28 mouse cellular contexts compared by ENCODE assay signal in genomic region chr14:60830096-60830495, GRCm38 (mm10). TPM values are rescaled to one million over a fixed set of nuclear protein-coding genes. Genes with fewer than 3 reads are reported as not detected.
DNase-seq lines count a peak whose midpoint lies in the region; ATAC-seq and TF ChIP-seq lines count a peak whose summit lies in the region.
"Had no signal": no experiment of that assay in that cellular context is flagged by ENCODE, and none has a peak within 500 bp of the region (broad histone marks: within the 10 kb centered on the region; RNA-seq: fewer than 3 reads in every experiment).

No protein-coding gene starts in this region.

- H3K27ac ChIP-seq in heart, embryonic 11.5 days (ENCODE audit: low read depth, low read length), result no peak overlapping the region
- H3K27ac ChIP-seq in spleen, adult 2 months (ENCODE audit: insufficient read depth, low read length), result 0 out of 2 replicates have a peak overlapping the region, but pooled peaks have one; percentile 25
- H3K27ac ChIP-seq: forebrain, embryonic 10.5 days; forebrain, embryonic 13.5 days; heart, embryonic 15.5 days; hindbrain, embryonic 10.5 days; hindbrain, embryonic 13.5 days; intestine, embryonic 15.5 days had no signal

- H3K9me3 ChIP-seq in heart, embryonic 11.5 days (replicated peaks; ENCODE audit: control insufficient read depth, low read length), result 0 out of 2 replicates have a peak, but pooled peaks cover 2% of the 10 kb centered on the region
- H3K9me3 ChIP-seq: heart, embryonic 15.5 days; intestine, embryonic 15.5 days had no signal

- H3K4me2 ChIP-seq in heart, embryonic 11.5 days, result no peak overlapping the region
- H3K4me2 ChIP-seq: forebrain, embryonic 13.5 days; heart, embryonic 15.5 days; hindbrain, embryonic 13.5 days; intestine, embryonic 15.5 days had no signal

- TF ChIP-seq POLR2A in spleen, adult 2 months (IDR thresholded peaks at IDR 0.05; ENCODE audit: low read depth, low read length), result no peak

- peak; percentile 43 for DNase-seq in heart, adult 11 months
- DNase-seq in spleen, adult 2 months (ENCODE audit: low read depth in 1 of 2, low spot score in 2 of 2), result no peak
- no peak for DNase-seq in spleen, postnatal 10 days (ENCODE audit: low spot score in 2 of 2)
- peak; percentile 12 for DNase-seq in splenic B cell, adult 2 months (ENCODE audit: low read depth, low spot score)
- no peak for DNase-seq in cerebellum, adult 8-10 months
- DNase-seq: adrenal gland, adult 2 months; adrenal gland, postnatal 14 days; B cell, adult 2 months; cerebellum, adult 11 months; cerebellum, adult 2 months; cerebellum, postnatal 10 days; cerebellum, postnatal 36 days; gastrocnemius, postnatal 10 days; gastrocnemius, postnatal 36 days; heart, adult 18-20 months; heart, postnatal 10 days; heart, postnatal 36 days had no signal

- peaks cover 10% of the 10 kb centered on the region; the same call in 1 of the 2 replicates for H3K36me3 ChIP-seq in heart, embryonic 11.5 days (ENCODE audit: control insufficient read depth, insufficient read depth, low read length)
- peaks cover 10% of the 10 kb centered on the region for H3K36me3 ChIP-seq in spleen, adult 2 months (ENCODE audit: control insufficient read depth, insufficient read depth, low read length)
- no peaks in the 10 kb centered on the region for H3K36me3 ChIP-seq in splenic B cell, adult 2 months (ENCODE audit: control insufficient read depth, insufficient read depth, low read length, poor library complexity, severe bottlenecking)

- H3K27me3 ChIP-seq in heart, embryonic 11.5 days (ENCODE audit: control insufficient read depth, insufficient read depth, low read length), result no peaks in the 10 kb centered on the region
- H3K27me3 ChIP-seq in spleen, adult 2 months (ENCODE audit: control insufficient read depth, insufficient read depth, low read length), result no peaks in the 10 kb centered on the region
- no peaks in the 10 kb centered on the region for H3K27me3 ChIP-seq in splenic B cell, adult 2 months (ENCODE audit: control insufficient read depth, insufficient read depth, low read length, poor library complexity, severe bottlenecking)
- H3K27me3 ChIP-seq: CH12.LX; forebrain, embryonic 13.5 days; heart, embryonic 15.5 days; hindbrain, embryonic 13.5 days; intestine, embryonic 15.5 days; Patski had no signal

- H3K4me3 ChIP-seq in heart, embryonic 11.5 days (ENCODE audit: low read depth, low read length), result no peak overlapping the region
- H3K4me3 ChIP-seq in spleen, adult 2 months (ENCODE audit: extremely low read depth, insufficient read depth, insufficient read length), result no peak overlapping the region
- H3K4me3 ChIP-seq: forebrain, embryonic 10.5 days; forebrain, embryonic 13.5 days; heart, embryonic 15.5 days; hindbrain, embryonic 10.5 days; hindbrain, embryonic 13.5 days; intestine, embryonic 15.5 days had no signal

- WGBS in heart, embryonic 11.5 days (ENCODE audit: insufficient replicate concordance), result 89% methylated on average over 2 of the region's 2 CpGs
- 85% methylated on average over 2 of the region's 2 CpGs for WGBS in spleen, adult 2 months

- no peak overlapping the region for H3K9ac ChIP-seq in heart, embryonic 11.5 days (ENCODE audit: low read depth, low read length)
- H3K9ac ChIP-seq: forebrain, embryonic 13.5 days; heart, embryonic 15.5 days; hindbrain, embryonic 13.5 days; intestine, embryonic 15.5 days had no signal

- H3K4me1 ChIP-seq in heart, embryonic 11.5 days (ENCODE audit: control insufficient read depth, insufficient read depth, low read length), result no peaks in the 10 kb centered on the region
- no peaks in the 10 kb centered on the region; the same call in 1 of the 2 replicates for H3K4me1 ChIP-seq in spleen, adult 2 months (ENCODE audit: control insufficient read depth, insufficient read depth, insufficient read length)
- H3K4me1 ChIP-seq: forebrain, embryonic 10.5 days; forebrain, embryonic 13.5 days; heart, embryonic 15.5 days; hindbrain, embryonic 10.5 days; hindbrain, embryonic 13.5 days; intestine, embryonic 15.5 days had no signal

- no peak for ATAC-seq in heart, embryonic 11.5 days (replicated peaks; ENCODE audit: insufficient number of reproducible peaks, low FRiP score, low TSS enrichment)
- ATAC-seq: forebrain, embryonic 13.5 days; forebrain, embryonic 16.5 days; hindbrain, embryonic 16.5 days; intestine, embryonic 15.5 days; Patski had no signal

- no peak for TF ChIP-seq CTCF in spleen, adult 2 months (IDR thresholded peaks at IDR 0.05; ENCODE audit: extremely low read depth, insufficient read depth, insufficient read length, insufficient replicate concordance)

RNA-seq across cellular contexts. Expression of gene Mipep, which starts 45.7 kb away (rescaled TPM):
- polyA plus RNA-seq in heart, embryonic 11.5 days (2014; fragmentation: Nextera tagmentation; extraction: Ambion mirVana), result 26.0 and 29.9 TPM in 2 replicates
- 3.2 and 5.7 TPM in 2 replicates for polyA plus RNA-seq in spleen, adult 2 months (2012; rRNA removed)

Comparison
In these comparisons a context has a peak if more than half of its experiments do, and no peak if none do; other contexts are left out.
1. DNase-seq: peak in heart, adult 11 months (single experiment) and splenic B cell, adult 2 months (single experiment); none in spleen, adult 2 months (0 of 2), spleen, postnatal 10 days (0 of 2) and cerebellum, adult 8-10 months (single experiment).